Mouse (Mus musculus): ENCODE results near the gene Egln1. TPM values are rescaled to one million over a fixed set of nuclear protein-coding genes. Genes with fewer than 3 reads are reported as not detected.

Gene Egln1
- polyA plus RNA-seq, 1 experiment from 2014 or later: 21.7 TPM

- 86% methylated on average over 11 of the region's 11 CpGs for WGBS (ENCODE audit: missing documents)
- peaks cover 94% of the 10 kb centered on the region for H3K79me2 ChIP-seq (ENCODE audit: inconsistent target)
- H3K27ac ChIP-seq: no peak overlapping the region
- no peak overlapping the region for H3K4me3 ChIP-seq (ENCODE audit: inconsistent target)
- H3K36me3 ChIP-seq (ENCODE audit: inconsistent target): no peaks in the 10 kb centered on the region
Observed at GRCm38 (mm10) chr8:124929006-124929405, 20.1 kb downstream of the Egln1 start.

DNA sequence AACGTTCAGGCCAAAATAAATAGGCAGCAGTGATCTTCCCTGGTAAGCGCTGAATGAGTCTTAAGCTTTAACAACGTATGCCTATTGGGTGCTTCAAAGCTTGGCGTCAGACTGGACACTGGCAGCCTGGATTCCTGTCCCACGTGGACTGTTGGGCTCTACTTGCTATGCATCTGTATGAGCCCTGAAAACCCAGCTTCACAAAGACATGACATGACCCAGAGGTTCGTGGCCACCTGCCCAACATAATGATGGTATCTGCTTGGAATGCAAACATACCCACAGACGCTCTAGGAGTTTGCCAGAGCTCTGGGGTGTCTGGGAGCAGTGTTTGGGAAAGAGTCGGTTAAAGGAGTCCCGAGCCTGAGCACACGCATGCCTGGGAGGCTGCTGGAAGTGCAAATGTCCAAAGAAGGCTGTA, 22.8 kb downstream of the Egln1 start:
- Histone ChIP-seq H3K27ac (peak overlapping the region; percentile 10; the same call in 1 of the 2 replicates), H3K79me2 (ENCODE audit: inconsistent target) (peaks cover 93% of the 10 kb centered on the region), H3K4me3 (ENCODE audit: inconsistent target) (no peak overlapping the region), H3K36me3 (ENCODE audit: inconsistent target) (no peaks in the 10 kb centered on the region)
- 69% methylated on average over 10 of the region's 10 CpGs for WGBS (ENCODE audit: missing documents)

- H3K27ac ChIP-seq: peak overlapping the region; percentile 10; the same call in 1 of the 2 replicates
- H3K4me3 ChIP-seq (ENCODE audit: inconsistent target): no peak overlapping the region
- WGBS (ENCODE audit: missing documents): 41% methylated on average over 14 of the region's 14 CpGs
- H3K36me3 ChIP-seq (ENCODE audit: inconsistent target): no peaks in the 10 kb centered on the region
- H3K79me2 ChIP-seq (ENCODE audit: inconsistent target): peaks cover 93% of the 10 kb centered on the region
Observed at GRCm38 (mm10) chr8:124925544-124926266, 23.4 kb downstream of the Egln1 start.

DNA sequence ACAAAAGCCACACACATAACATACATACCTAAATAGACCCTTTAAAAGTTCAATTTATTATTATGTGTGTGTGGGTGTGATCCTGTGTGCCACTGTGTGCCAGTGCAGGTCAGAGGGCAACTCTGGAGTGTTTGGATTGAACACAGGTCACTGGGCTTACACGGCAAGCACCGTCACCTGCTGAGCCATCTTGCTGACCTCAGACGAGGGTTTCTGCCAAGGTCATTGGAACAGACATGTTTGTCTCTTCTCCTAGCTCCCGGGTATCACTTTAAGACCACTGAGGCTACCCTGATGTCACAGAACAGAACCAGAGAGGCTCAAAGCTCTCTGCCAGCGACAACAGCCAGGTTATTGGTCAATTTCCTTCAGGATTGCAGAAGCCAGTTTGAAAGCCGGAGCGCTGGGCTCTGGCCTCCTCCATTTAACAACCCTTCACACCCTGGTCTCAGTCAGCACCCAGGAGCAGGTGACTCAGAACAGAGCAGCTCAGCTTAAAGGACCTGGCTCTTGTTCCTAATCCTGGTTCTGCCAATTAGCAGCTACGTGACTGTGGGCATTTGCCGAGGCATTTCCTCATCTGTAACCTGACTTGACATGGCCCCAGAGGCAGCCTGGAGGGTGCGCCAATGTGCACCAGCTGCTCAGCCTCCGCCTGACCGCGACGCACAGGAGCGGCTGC, 25.0 kb downstream of the Egln1 start:
- 77% methylated on average over 15 of the region's 15 CpGs for WGBS (ENCODE audit: missing documents)
- Histone ChIP-seq H3K36me3 (ENCODE audit: inconsistent target) (no peaks in the 10 kb centered on the region), H3K4me3 (ENCODE audit: inconsistent target) (no peak overlapping the region), H3K79me2 (ENCODE audit: inconsistent target) (peaks cover 93% of the 10 kb centered on the region), H3K27ac (no peak overlapping the region)

DNA sequence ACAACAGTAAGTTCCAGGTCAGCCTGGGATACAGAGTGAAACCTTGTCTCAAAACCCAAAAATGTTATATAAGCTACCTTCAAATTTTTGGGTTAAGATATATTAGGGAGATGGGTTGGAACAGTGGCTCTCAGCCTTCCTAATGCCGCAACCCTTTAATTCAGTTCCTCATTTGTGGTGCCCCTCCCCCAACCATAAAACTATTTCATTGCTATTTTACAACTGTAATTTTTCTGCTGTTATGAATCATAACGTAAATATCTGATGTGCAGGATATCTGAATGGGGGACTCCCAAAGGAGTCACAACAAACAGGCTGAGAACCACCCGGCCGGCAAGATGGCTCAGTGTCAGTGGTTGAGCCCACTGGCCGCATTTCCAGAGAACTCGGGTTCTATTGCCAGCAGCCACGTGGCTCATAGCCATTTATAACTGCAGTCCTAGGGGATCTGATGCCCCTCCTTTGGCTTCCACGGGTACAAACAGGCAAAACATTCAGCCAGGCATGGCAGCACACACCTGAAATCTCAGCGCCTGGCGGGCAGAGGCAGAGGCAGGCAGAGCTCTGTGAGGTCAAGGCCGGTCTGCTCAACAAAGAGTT, 26.5 kb downstream of the Egln1 start:
- peaks cover 93% of the 10 kb centered on the region for H3K79me2 ChIP-seq (ENCODE audit: inconsistent target)
- peak overlapping the region; percentile 4; the same call in 1 of the 2 replicates for H3K4me3 ChIP-seq (ENCODE audit: inconsistent target)
- peak overlapping the region; percentile 15; the same call in 1 of the 2 replicates for H3K27ac ChIP-seq
- no peaks in the 10 kb centered on the region for H3K36me3 ChIP-seq (ENCODE audit: inconsistent target)
- WGBS (ENCODE audit: missing documents): 33% methylated on average over 11 of the region's 11 CpGs

DNA sequence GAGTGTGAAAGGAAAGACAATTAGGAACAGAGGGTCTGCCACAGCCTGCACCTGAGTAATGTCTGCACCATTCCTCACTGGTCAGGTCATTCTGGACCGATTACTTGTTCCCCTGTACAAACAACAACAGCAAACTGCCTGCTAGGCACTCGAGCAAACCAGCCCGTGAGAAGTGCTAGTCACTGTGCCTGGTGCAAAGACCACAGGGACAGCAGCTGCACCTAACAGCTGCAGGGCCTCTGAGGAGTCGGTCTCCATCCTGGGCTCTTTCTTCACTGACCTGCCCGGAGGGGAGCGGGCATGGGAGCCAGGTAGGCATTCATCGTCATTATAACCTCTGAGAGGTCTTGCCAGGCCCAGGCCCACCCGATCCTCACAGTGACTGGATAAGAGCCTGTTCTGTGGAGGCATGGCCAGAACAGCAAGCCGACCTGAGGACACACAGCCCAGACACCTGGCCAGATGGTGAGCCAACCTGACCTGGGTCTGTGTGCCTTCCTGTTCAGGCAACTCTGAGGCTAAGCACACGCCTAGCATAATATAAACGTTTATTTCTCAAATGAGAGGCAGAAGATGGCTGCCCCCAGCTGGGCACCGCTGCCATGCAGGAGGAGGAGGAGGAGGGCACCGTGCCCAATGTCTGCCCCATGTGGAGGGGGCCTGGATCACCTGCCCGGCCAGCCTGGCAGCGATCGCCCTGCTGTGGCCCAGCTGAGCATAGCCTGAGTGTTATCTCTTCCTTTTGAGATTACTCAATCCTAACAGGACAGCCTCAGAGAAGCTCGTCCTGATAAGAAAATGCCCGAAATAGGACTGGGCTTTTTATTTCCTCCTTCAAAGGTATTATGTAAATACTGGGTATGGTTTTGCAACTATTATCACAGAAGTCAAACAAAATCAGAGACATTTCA, 27.5 kb downstream of the Egln1 start:
- 34% methylated on average over 18 of the region's 18 CpGs for WGBS (ENCODE audit: missing documents)
- H3K27ac ChIP-seq: peak overlapping the region; percentile 15; the same call in 1 of the 2 replicates
- no peaks in the 10 kb centered on the region for H3K36me3 ChIP-seq (ENCODE audit: inconsistent target)
- peaks cover 96% of the 10 kb centered on the region for H3K79me2 ChIP-seq (ENCODE audit: inconsistent target)
- H3K4me3 ChIP-seq (ENCODE audit: inconsistent target): peak overlapping the region; percentile 4; the same call in 1 of the 2 replicates

GRCm38 (mm10) chr8:124917741-124918484, 31.2 kb downstream of the Egln1 start:
- Histone ChIP-seq H3K36me3 (ENCODE audit: inconsistent target) (peaks cover 11% of the 10 kb centered on the region; the same call in 1 of the 2 replicates), H3K27ac (no peak overlapping the region), H3K79me2 (ENCODE audit: inconsistent target) (peaks cover 71% of the 10 kb centered on the region), H3K4me3 (ENCODE audit: inconsistent target) (no peak overlapping the region)
- WGBS (ENCODE audit: missing documents): 94% methylated on average over 18 of the region's 18 CpGs

- H3K4me3 ChIP-seq (ENCODE audit: inconsistent target): no peak overlapping the region
- H3K36me3 ChIP-seq (ENCODE audit: inconsistent target): peaks cover 25% of the 10 kb centered on the region; the same call in 1 of the 2 replicates
- H3K27ac ChIP-seq: no peak overlapping the region
- peaks cover 34% of the 10 kb centered on the region for H3K79me2 ChIP-seq (ENCODE audit: inconsistent target)
- 97% methylated on average over 5 of the region's 5 CpGs for WGBS (ENCODE audit: missing documents)
Observed at GRCm38 (mm10) chr8:124914061-124914460, 35.1 kb downstream of the Egln1 start.

DNA sequence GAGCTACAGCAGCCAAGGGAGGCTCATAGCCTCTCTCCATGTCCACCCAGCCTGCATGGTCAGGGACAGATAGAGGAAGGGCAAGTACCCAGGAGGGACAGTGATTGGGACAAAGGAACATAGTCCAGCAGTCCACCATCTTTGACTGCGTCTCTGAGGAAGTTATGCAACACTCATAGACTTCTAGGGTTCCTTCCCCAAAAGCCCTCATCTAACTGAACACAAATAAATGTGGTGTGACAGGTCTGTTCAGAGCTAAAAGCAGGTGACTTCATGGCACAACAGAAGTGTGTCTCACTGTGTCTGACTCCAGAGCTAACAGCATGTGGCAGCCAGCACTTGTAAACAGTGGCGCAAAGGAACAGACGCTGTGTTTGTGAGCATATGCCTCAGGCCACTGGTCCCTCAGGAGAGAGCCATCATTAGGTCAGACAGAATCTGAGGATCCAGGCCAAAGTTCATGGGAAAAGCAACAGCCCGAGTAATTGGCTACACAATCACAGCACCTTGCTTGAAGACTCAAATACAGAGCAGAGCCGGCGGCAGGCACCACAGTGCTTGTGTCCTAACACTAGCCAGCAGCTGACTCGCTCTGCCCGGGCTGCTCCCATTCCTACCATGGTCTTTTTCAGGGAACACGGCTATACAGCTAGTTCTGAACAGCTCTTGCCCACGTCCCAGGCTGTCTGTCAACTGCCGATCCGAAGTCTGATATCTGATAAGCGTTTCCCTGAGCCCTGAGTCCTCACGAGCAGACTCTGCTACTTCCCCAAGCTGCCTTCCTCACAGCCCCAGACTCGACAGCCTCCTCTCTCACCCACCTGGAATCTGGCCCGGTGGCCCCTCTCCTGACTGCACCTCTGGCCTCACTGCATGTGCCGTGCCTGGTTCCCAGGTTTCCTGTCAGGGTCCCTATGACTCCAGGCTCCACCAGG, 36.9 kb downstream of the Egln1 start:
- H3K79me2 ChIP-seq (ENCODE audit: inconsistent target): peaks cover 26% of the 10 kb centered on the region; the same call in 1 of the 2 replicates
- no peak overlapping the region for H3K4me3 ChIP-seq (ENCODE audit: inconsistent target)
- WGBS (ENCODE audit: missing documents): 50% methylated on average over 17 of the region's 17 CpGs
- H3K36me3 ChIP-seq (ENCODE audit: inconsistent target): peaks cover 43% of the 10 kb centered on the region; the same call in 1 of the 2 replicates
- H3K27ac ChIP-seq: no peak overlapping the region

GRCm38 (mm10) chr8:124910349-124910748, 38.8 kb downstream of the Egln1 start:
- Histone ChIP-seq H3K27ac (no peak overlapping the region), H3K36me3 (ENCODE audit: inconsistent target) (peaks cover 59% of the 10 kb centered on the region), H3K79me2 (ENCODE audit: inconsistent target) (peaks cover 29% of the 10 kb centered on the region), H3K4me3 (ENCODE audit: inconsistent target) (no peak overlapping the region)
- WGBS (ENCODE audit: missing documents): 94% methylated on average over 10 of the region's 10 CpGs

GRCm38 (mm10) chr8:124909936-124910335, 39.2 kb downstream of the Egln1 start:
- Histone ChIP-seq H3K27ac (no peak overlapping the region), H3K4me3 (ENCODE audit: inconsistent target) (no peak overlapping the region), H3K79me2 (ENCODE audit: inconsistent target) (peaks cover 33% of the 10 kb centered on the region), H3K36me3 (ENCODE audit: inconsistent target) (peaks cover 63% of the 10 kb centered on the region)
- 92% methylated on average over 16 of the region's 16 CpGs for WGBS (ENCODE audit: missing documents)

DNA sequence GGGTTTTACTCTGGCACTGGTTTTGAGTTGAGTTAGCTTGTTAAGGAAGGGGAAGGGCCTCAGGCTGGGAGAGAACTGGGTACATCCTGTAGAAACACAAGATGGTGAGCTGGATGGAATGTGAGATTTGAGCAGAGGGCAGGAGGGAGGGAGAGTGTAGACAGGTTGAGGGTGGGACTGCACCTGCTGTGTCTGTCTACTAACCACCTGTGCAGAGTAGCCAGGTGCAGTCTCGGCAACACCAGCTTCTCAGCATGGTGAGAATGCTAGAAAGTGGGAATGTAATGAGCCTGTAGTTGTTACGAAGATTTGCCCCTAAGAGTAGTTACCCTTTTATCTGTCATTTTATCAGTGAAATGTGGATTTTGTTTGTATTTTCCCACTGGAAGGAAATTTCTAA, 43.6 kb downstream of the Egln1 start:
- Histone ChIP-seq H3K4me3 (ENCODE audit: inconsistent target) (no peak overlapping the region), H3K36me3 (ENCODE audit: inconsistent target) (peaks cover 85% of the 10 kb centered on the region), H3K27ac (no peak overlapping the region), H3K79me2 (ENCODE audit: inconsistent target) (peaks cover 75% of the 10 kb centered on the region)
- 100% methylated on average over 2 of the region's 2 CpGs for WGBS (ENCODE audit: missing documents)

DNA sequence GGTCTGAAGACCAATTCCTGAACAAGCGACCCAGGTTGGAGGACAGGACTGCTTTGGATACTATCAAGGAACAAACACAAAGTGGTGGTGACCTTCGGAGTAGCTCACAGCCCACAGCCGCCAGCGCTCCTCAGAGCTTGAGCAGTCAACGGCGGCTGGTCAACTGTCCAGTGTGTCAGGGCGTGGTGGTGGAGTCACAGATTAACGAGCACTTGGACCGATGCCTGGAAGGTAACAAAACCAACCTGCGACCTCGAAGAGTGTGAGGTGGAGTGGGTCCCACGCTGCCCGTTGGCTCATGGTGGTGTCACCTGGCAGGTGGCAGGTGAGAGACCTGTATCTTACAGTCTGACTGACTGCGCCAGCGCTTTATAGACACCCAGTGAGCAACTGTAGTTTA, 45.9 kb downstream of the Egln1 start:
- Histone ChIP-seq H3K36me3 (ENCODE audit: inconsistent target) (peaks cover 72% of the 10 kb centered on the region), H3K4me3 (ENCODE audit: inconsistent target) (no peak overlapping the region), H3K79me2 (ENCODE audit: inconsistent target) (peaks cover 97% of the 10 kb centered on the region), H3K27ac (no peak overlapping the region)
- 98% methylated on average over 14 of the region's 15 CpGs for WGBS (ENCODE audit: missing documents)
